Mouse (Mus musculus) lung, postnatal 0 days (tissue): ENCODE data around the gene Id3.

Experiments used
- CTCF ChIP-seq: IDR thresholded peaks from 2 replicates; pipeline ENCODE4 v1.5.1; 2016; ENCODE audit warnings: antibody characterized with exemption, mild to moderate bottlenecking
- EP300 ChIP-seq: IDR thresholded peaks from 2 replicates; pipeline ENCODE4 v1.6.1; 2016; ENCODE audit warnings: antibody characterized with exemption, mild to moderate bottlenecking, control low read depth

DNA sequence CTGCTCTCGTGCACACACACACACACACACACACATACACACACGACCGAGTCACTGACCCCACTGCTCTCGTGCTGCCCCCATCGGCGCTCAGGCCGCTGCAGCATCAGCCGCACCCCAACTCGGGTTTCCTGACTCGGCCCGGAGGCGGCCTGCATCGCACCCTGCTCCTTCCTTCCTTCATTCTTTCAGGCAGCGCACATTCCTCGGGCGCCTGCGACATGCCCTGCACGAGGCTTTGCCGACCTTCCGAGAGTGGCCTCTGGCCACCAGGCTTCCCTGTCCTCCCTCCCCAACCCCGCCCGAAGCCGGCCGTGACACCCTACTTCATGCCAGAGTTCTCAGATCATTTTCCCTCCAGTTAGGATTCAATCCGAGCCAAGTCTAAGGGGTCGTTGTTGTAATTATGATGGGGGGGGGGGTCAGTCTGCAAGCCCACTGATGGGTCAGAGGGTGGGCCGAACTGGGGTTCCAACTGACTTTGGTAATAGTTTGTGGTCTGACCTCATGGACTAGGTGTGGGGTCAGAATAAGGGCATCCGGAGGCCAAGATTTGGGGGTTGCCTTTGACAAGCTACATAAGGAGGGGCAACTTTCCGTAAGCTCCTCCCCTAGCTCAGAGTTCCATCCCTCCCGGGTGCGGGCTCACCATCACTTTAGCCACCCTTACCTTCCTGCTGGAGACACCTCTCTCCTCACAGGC is 5.2 kb downstream of the Id3 start:
- TF ChIP-seq CTCF, result peak; percentile 48
- no peak for TF ChIP-seq EP300
